Mouse (Mus musculus): Measurements from ENCODE around the gene Lcor.

Gene Lcor

GRCm38 (mm10) chr19:41573700-41574099 is 91.3 kb downstream of the Lcor start:
- DNase-seq = no peak

- peak; percentile 17 for DNase-seq
These were observed 95.1 kb downstream of the Lcor start for GRCm38 (mm10) chr19:41577576-41577975.

GRCm38 (mm10) chr19:41579311-41579920 is 97.0 kb downstream of the Lcor start:
- peak; percentile 65 for DNase-seq

- DNase-seq = no peak
These were observed 99.4 kb downstream of the Lcor start, which contains the start of gene Gm340 for GRCm38 (mm10) chr19:41581706-41582420. Gm340 (plus strand) TSS chr19:41582370.

- DNase-seq = no peak
These were observed 100.6 kb downstream of the Lcor start for GRCm38 (mm10) chr19:41582918-41583514.

- no peak for DNase-seq
These were observed 104.3 kb downstream of the Lcor start for GRCm38 (mm10) chr19:41586752-41587151.

- DNase-seq = no peak
These were observed 105.2 kb downstream of the Lcor start for GRCm38 (mm10) chr19:41587431-41588222.

- no peak for DNase-seq
These were observed 106.6 kb downstream of the Lcor start for GRCm38 (mm10) chr19:41589026-41589425.

GRCm38 (mm10) chr19:41589681-41590080 is 107.2 kb downstream of the Lcor start:
- no peak for DNase-seq

- DNase-seq = no peak
These were observed 109.4 kb downstream of the Lcor start for GRCm38 (mm10) chr19:41591808-41592207.

- no peak for DNase-seq
These were observed 114.9 kb downstream of the Lcor start for GRCm38 (mm10) chr19:41597170-41597894.

- DNase-seq = no peak
These were observed 118.2 kb downstream of the Lcor start for GRCm38 (mm10) chr19:41600647-41601046.

GRCm38 (mm10) chr19:41606208-41606987 is 124.0 kb downstream of the Lcor start:
- no peak for DNase-seq

GRCm38 (mm10) chr19:41611683-41612082 is 129.2 kb downstream of the Lcor start:
- no peak for DNase-seq

All from kidney, adult 9 months (tissue).